Comparison of ENCODE assay signal across 23 mouse cellular contexts in the genomic region with DNA sequence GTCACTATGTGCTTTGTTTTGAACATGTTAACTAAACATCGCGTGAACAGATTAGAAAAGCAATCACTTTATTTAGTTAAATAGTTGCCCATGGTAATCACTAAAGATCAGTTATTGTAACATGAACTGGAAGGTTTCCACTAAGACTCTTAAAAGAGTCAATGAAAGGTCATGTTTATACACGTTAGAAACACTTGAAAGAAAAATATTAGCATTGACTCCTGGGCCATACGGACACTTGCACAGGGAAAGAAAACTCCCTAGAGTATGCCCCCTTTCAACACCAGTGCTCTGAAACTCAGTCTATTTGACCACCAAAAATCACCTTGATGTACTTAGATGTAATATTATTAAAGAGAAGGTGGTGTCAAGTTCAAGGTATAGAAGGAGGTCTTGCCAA.
"Had no signal": no experiment of that assay in that cellular context is flagged by ENCODE, and none has a peak within 500 bp of the region (broad histone marks: within the 10 kb centered on the region; RNA-seq: fewer than 3 reads in every experiment).

No protein-coding gene starts in this region.

- H3K4me2 ChIP-seq: intestine, embryonic 15.5 days; kidney, embryonic 15.5 days; limb, embryonic 13.5 days; liver, embryonic 12.5 days; liver, embryonic 15.5 days; midbrain, embryonic 12.5 days; midbrain, embryonic 15.5 days; neural tube, embryonic 12.5 days; neural tube, embryonic 15.5 days had no signal

- H3K36me3 ChIP-seq: intestine, embryonic 15.5 days; kidney, embryonic 15.5 days; limb, embryonic 10.5 days; limb, embryonic 13.5 days; liver, embryonic 12.5 days; liver, embryonic 15.5 days; midbrain, embryonic 12.5 days; midbrain, embryonic 15.5 days; neural tube, embryonic 12.5 days; neural tube, embryonic 15.5 days had no signal

- H3K9ac ChIP-seq: intestine, embryonic 15.5 days; kidney, embryonic 15.5 days; limb, embryonic 13.5 days; liver, embryonic 12.5 days; liver, embryonic 15.5 days; midbrain, embryonic 12.5 days; midbrain, embryonic 15.5 days; neural tube, embryonic 12.5 days; neural tube, embryonic 15.5 days had no signal

- H3K4me1 ChIP-seq: intestine, embryonic 15.5 days; kidney, embryonic 15.5 days; limb, embryonic 10.5 days; limb, embryonic 13.5 days; liver, embryonic 12.5 days; liver, embryonic 15.5 days; midbrain, embryonic 12.5 days; midbrain, embryonic 15.5 days; neural tube, embryonic 12.5 days; neural tube, embryonic 15.5 days had no signal

- ATAC-seq: intestine, embryonic 15.5 days; liver, embryonic 12.5 days; midbrain, embryonic 15.5 days had no signal

- H3K4me3 ChIP-seq: intestine, embryonic 15.5 days; kidney, embryonic 15.5 days; limb, embryonic 10.5 days; limb, embryonic 13.5 days; liver, embryonic 12.5 days; liver, embryonic 15.5 days; midbrain, embryonic 12.5 days; midbrain, embryonic 15.5 days; neural tube, embryonic 12.5 days; neural tube, embryonic 15.5 days had no signal

- H3K27ac ChIP-seq: intestine, embryonic 15.5 days; kidney, embryonic 15.5 days; limb, embryonic 10.5 days; limb, embryonic 13.5 days; liver, embryonic 12.5 days; liver, embryonic 15.5 days; midbrain, embryonic 12.5 days; midbrain, embryonic 15.5 days; neural tube, embryonic 12.5 days; neural tube, embryonic 15.5 days had no signal

- H3K27me3 ChIP-seq: intestine, embryonic 15.5 days; kidney, embryonic 15.5 days; limb, embryonic 13.5 days; liver, embryonic 12.5 days; liver, embryonic 15.5 days; midbrain, embryonic 12.5 days; midbrain, embryonic 15.5 days; neural tube, embryonic 12.5 days; neural tube, embryonic 15.5 days had no signal

- DNase-seq: kidney, adult 11 months; kidney, adult 8-10 months; kidney, postnatal 10 days; kidney, postnatal 36 days; liver; lung, adult 18-20 months; lung, postnatal 10 days; lung, postnatal 4 days; right cerebral cortex, adult 18-20 months; right cerebral cortex, postnatal 25 days; spleen, adult 18-20 months; thymus, adult 18-20 months; thymus, postnatal 36 days had no signal

- H3K9me3 ChIP-seq: intestine, embryonic 15.5 days; kidney, embryonic 15.5 days; limb, embryonic 10.5 days; limb, embryonic 13.5 days; liver, embryonic 12.5 days; liver, embryonic 15.5 days; midbrain, embryonic 12.5 days; midbrain, embryonic 15.5 days; neural tube, embryonic 12.5 days; neural tube, embryonic 15.5 days had no signal
